Mouse (Mus musculus) frontal cortex, adult 2 months (tissue): ENCODE data around the gene Dgki. TPM values are rescaled to one million over a fixed set of nuclear protein-coding genes. Genes with fewer than 3 reads are reported as not detected.

Experiments used
- DNase-seq, 2 experiments: peaks; one replicate each; pipeline ENCODE4 v3.0.0; 2022; ENCODE audit warnings: low spot score in 1 of 2; ENCODE audit errors: extremely low spot score in 1 of 2
- polyA plus RNA-seq: library from polyadenylated mRNA; depleted of rRNA; stranded (reverse); fragments of >200 nt; gene quantifications from 2 replicates; pipeline ENCODE4 v1.2.3, GENCODE M21; 2012

Dgki gene
- polyA plus RNA-seq, 1 experiment: 11.4 TPM

DNA sequence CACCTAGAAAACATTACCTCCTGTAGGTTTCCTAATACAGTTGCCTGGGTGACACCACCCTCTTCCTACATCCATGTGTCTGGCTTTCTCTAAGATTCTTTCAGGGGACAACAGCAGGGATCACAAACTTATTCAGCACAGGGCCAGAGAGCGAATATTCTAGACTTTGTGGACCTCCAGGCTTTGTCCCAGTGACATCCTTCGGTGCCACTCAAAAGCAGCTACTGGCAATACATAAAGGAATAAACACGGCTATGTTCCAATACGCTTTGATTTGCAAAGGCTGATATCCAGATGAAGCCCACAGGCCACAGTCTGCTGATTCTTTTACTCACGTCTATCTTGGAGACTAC, 57.2 kb downstream of the Dgki start:
- DNase-seq: no peak

DNA sequence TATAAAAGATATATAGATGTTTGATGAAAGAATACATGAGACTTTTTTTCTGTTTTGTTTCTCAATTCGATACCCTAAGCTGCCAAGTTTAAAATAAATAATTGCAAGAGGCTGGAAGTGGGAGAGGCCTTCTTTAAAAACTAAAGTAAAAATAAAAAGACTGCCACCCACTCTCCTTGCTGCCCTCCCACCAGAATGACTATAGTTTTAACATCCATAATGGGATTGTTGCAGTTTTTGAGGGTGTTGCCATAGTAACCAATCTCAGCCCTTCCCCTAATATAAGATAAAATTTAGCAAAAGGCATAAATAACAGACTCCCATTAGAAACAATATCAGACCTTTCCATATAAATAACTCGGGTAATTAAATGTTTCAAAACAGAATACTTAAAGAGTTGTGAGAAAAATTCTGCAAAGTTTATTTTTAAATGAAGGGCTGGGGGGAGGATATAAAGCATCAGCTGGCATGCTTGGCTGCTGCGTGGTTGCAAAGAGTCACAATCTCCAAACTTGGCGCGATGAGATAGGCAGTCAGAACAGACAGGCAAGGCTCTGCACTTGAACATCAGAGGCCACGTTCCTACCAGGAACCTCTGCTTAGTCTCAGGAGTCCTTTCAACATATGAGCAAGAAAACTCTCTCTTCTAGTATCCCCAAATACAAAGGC, 57.8 kb downstream of the Dgki start:
- DNase-seq: peak; percentile 57 to 58

DNA sequence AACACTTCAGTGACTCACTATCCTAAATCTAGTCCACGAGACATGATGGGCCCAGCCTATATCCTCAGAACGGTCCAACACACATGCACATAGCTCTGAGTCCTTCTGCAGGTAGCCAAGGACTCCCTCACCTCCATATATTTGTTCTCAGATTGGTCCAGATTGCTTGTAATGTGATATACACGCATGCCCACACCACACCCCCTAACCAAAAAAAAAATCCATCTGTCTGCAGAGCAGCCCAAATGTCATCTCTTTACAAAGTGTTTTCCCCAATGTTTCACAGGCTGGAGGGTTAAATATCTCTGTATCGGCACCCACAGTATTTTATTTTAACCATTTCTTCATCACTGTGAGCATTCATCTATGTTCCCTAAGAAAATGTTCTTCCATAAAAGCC, 58.5 kb downstream of the Dgki start:
- DNase-seq: no peak

DNA sequence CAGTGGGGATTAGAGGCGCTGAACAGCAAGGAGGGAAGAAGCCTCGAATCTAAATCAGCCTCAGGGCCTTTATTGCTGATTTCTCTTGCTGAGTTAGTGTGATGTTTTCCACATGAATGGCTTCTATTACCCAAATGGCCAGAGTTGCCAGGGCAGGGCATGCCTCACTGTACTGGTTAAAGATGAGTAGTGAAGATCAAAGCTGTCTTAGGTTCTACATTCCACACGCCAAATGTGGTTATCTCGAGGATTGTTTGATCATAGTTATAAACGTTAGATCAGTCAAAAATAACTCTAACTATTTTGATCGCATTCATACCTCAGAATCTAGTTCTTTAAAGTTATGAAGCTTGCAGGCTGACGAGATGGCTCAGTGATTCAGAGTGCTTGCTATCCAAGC, 59.8 kb downstream of the Dgki start:
- no peak for DNase-seq

DNA sequence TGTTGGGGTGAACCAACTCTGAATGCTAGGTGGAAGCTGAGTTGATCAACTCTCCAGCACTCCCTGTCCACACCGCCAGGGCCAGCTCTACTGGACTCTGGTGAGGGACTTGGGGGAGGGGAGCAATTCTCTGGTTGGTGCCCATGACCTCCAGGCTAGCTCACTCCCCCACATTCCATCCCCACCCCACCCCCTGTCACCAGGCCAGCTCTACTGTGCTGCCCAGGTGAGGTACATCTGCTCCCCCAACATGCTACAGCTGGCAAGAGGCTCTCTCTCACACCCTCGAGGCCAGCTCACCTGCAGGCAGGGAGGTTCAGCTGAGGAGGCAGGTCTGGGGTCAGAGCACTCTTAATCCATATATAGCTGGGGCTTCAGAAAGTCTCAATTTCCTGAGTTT, 63.1 kb downstream of the Dgki start:
- DNase-seq: no peak

DNA sequence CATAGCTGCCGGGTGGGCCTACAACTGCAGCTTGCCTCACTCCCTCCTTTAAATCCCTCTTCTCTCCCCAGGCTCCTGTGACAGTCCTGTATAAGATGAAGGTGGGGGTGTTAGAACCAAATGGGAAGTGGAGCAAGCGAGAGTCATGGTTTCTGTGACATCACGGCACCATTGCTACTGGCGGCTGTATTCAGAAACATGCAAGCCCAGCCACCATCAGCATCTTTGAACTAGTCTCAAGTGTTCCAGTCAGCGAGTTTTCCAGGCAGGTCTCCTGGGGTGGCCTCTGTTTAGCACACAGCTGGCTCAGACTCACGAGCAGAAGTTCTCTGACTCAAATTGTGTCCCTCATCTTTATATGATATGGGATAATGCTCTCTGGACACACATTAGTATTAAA, 68.8 kb downstream of the Dgki start:
- no peak for DNase-seq

DNA sequence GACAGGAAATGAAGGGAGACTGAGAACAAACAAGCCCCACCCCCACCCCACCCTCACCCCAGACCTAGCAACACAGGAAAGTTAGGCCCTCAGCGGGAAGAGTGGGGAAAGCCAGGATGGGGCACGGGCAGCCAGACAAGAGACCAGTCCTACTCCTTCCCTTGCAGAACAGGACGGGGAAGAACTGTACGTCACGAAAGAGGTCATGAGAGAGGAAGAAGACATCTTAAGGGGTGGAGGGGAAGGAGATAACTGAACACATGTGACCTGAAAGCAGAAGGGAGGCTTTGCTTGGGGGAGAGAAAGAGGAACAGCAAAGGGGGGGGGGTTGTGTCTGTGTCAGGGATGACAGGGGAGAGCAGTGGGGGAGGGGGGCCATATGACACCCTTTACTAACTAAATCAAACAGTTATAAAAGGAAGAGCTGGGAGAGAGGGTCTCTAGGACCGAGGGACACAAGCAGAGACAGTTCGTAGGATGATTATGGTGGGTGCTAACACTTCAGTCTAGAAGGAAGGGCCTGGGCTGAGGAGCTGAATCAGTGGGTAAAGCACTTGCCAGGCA, 77.0 kb downstream of the Dgki start:
- DNase-seq: no peak

DNA sequence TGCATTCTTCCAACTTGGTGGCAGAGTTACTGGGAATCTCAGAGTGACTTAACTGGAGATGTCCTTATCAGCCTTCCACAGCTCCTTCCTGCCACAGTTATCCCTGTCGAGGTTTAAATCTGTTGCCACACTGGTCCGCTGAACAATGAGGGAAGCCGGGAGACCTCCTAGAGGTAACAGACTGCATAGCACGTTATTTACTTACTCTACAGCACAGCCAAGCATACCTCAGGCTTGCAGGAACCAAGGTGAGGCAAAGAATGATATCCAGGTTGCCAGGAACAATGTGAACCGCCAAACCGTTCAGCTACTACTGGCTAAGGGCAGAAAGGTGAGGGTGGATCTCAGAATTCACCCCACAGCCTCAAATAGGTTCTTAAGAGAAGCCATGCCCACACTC, 78.0 kb downstream of the Dgki start:
- no peak for DNase-seq

DNA sequence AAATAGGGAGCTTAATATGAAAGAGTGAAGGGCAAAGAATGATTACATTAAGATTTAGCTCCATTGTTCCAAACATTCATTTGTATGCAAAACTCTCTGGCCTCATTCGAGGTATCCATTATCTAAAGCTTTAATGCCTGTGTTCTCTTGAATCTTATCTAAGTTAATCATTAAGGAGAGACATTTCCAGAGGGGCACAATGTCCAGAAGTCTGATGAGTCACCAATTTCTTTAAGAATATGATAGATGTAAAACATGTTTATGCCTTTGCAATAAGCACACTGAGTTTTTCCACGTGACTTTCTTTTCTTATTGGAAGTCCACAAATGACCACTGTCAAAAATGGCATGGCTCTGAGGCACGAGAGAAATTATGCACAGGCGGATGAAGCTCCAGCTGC, 80.9 kb downstream of the Dgki start:
- DNase-seq: no peak

DNA sequence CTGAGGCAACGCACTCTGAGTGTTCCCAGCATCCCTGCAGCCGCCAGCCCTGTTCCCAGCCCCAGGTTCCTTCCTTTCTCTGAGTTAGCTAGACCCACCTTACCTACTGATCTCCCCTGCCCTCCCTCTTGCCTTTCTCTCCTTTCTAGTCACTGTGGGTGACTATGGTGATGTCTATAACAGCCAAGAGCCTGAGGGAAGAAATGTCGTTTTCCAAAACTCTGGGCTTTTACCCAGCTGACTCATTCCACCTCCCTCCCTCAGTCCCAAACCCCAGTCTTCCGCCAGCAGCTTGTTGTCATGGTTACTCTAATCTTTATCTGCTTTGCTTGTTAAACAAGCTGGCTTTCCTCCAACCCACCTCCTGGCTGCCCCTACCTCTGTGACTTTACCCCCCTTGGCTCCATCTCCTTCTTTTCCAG, 83.6 kb downstream of the Dgki start:
- DNase-seq: peak; percentile 75 to 85

DNA sequence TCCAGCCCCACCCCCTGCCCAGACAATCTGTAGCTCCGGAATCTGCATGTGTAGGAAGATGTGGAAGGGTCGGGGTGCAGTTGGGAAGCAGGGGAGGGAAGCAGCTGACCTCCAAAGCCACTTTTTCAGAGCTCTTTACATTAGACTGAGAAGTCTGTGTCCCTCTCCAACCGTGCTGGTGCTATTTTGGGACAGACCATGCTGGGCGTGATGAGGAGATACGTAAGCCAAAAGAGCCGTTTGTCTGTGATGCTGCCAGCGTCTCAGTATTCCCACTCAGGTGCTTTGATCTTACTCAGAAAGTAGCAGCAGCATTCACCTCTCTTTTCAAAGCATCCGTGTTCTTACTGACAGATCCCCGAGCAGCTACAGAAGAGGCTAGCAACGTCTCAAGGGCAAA, 84.3 kb downstream of the Dgki start:
- DNase-seq: no peak

DNA sequence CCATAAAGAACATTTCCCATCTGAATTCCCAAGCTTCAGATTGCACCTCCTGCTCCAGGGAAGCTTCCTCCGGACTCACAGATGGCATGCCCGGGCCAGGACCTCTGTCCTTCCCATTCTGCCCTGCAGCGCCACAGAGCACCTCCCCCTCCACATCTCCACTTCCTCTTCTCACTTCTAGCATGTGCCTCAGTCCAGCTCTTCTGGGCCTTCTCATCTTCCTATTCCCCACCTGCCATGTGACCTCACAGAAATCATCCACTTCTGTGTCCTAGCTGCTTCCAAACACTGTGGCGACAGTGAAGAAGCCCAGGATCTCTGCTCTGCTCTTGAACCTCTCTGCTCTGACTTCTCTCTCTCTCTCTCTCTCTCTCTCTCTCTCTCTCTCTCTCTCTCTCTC, 87.1 kb downstream of the Dgki start:
- no peak for DNase-seq

DNA sequence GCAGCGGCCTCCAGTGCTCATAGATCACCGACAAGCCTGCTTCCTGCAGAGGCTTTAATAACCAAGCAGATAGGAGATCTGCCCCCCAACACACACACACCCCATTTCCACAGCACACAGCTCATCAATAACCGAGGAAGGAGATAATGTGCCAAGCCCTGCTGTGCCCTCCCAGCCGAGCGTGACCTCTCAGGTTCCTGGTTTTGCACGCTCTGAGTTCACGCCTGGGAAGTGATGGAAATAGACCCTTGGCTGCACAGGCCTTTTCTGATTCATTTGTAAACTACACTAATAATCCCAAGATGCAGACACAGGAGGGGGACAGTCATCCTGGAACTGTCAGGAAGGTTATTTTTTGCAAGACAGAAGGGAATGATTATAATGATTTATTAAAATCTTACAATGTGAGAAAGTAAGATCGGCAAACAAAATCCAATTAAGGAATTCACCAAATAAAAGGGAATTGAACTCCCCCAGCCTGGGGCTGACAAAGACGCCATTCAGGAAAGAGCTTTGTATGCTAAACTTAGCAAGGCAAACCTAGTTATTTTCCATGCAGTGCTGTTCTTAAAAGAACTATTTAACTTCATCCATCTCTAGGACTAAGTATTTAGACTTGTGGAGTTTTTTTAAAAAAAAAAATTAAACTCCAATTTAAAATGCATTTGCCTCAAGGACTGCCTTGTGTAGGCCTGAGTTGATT, 88.3 kb downstream of the Dgki start:
- no peak for DNase-seq

DNA sequence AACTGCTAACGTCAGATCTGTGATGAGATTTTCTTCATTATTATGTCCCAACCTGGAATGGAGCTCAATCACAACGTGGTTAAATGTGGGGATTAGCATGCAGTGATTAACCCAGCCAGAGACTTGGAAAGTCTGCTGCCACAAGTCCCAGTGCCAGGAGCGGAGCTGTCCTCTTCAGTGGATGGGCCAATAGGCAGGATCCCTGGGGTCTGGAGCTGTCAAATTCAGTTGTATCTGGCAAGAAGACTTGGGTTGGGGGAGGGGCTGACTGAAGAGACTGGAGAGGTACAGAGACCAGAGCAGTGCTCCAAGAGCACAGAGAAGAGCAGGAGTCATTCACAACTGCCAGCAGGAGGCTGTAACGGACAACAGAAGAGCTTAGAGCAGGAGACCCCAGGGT, 97.1 kb downstream of the Dgki start:
- DNase-seq: no peak

DNA sequence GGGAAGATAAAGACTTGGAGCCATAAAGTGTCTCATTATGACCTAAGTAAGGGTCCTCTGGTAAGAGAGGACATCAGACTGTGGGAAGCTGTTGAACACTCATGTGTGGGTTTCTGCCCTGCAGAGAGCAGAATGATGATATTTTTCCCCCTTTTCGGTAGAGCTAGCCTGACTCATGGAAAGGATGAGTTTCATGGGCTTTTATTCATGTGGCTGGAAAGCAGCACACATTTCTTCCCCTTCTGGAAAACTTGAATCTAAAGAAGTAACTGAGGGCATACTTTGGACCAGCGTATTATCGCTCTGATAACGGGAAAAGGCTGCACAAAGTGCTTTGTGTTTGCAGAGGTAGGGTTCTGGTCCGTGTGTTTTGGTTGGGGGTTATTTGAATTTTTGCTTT, 99.1 kb downstream of the Dgki start:
- DNase-seq: no peak

DNA sequence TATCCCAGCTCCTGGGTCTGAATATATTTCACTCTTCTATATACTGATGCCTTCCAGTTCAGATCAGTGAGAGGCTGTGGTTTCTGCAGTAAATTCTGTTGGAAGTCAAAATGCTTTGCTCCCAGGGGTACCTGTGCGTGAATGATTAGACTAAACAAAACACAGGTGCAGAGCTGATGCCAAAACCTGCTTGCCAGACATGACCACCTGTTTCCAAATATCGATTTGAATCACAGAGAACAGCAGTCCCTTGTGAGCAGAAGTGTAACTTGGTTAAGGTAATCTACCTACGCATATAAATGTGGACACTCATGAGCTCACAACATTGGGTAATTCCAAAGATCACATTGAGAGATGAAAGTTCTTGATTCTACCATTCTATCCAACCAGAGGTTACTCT, 100.5 kb downstream of the Dgki start:
- DNase-seq: no peak

DNA sequence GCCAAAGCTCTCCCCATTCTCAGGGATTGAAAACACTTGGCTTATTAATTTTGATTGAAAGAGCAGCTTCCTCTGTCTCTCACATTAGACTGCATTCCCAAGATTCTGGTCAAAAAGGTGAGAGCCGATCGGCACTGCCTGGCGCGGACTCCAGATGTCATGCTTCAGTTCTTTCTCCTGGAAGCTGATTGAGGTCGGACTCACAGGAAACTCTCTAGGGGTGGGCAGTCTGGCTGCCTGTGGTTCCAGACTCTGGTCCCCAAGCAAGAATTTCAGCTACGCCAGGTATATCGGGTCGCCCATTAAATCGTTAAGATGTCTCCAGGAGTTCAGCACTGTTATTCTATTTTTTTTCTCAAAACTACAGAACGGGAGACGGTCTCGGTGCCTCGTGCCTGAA, 102.2 kb downstream of the Dgki start:
- DNase-seq: no peak

DNA sequence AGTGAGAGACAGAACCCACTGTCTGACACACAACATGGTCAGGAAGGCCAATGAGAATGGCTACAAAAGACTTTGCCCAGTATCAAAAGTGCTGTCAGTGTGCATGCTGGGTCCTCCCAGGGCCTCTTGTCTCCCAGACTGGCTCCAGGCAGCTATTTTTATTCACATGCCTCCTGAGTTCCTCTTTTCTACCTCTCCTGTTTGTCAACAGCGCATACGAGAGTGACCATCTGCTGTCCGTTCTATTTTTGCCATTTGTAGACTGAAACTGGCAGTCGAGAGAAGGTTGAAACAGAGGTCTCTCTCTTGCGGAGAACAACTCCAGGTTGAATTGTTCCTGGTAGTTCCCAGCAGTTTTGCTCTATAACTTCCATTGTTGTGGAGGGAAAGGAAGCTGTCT, 103.1 kb downstream of the Dgki start:
- DNase-seq: no peak

DNA sequence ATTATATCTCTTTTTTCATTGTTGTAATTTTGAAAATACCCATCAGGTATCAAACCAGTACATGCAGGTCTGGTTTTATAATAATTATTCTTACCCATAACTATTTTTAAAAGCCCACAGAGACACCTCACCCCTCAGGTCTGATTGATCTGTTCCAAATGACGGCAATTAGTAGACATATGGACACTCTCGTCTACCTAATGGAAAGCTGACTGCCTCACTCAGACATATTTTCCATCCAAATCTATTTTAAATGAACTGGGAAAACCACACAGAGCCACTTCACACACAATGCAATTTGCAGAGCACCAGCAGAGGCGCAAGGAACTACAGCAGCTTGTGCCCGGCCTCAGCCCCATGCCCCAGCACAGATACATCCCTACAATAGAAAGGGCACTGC, 104.2 kb downstream of the Dgki start:
- DNase-seq: no peak

DNA sequence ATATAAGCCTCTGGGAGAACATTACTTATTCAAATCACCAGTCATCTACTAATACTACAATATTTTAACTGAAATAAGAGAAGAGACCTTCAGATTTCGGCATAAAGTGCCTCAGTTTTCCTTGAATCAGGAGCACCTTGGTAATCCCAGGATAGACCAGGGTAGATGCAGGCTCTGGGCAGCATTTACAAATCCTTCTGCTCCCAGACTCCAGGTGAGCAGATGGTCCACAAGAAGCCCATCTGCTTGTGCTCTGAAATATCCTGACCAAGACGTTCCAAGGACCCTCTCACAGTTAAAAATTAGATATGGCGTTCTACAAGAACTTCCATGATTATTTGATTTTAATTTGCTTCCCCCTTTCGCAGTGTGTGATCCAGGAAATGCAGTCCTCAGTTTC, 118.0 kb downstream of the Dgki start:
- DNase-seq: no peak

DNA sequence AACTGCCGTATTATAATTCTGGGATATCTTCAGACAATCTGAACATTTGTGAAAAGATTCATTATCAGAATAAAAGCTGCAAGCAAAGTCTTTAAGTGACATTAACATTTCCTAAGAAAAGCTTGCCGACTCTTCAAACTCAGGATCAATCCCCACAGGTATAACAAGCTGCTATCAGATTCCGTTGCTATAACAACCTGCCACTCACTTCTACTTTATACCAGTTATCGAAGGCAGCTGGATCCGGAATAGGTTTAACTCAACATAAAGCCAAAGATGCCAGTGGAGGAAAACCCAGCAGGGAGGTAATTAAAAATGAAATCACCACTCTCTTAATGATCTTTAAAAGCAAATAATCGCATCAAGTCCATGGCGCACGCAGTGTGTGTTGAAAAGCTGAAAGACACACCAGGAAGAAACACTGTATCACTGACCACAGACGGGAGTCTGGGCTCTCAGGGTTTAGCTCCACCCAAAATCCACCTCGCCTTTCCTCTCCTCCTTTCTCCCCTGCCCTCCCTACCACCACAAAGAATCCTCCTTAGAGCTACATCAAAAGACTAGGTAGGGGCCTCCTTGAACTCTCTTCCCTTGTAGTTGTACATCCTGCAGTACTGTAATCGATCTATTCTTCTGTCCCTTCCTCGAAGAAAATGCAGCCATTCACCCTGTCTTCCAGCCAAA, 128.7 kb downstream of the Dgki start:
- DNase-seq: no peak

DNA sequence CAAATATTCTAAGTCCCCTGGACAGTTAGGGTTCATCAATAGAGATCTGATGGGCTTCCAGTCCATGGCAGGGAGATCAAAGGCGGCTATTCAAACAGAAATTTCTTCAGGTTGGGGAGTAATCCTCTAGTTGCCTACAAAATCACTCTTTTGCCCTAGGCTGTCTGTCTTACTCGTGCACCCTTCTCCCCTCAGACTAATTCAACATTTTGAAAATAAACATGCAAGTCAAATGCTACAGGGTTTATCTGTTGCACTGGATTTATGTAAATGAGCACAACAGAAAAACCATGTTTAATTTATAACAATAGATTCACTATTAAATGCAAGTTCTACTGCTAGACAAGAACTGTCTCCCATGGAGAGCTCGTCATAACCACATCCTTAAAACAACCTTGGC, 141.1 kb downstream of the Dgki start:
- no peak for DNase-seq
